Mouse (Mus musculus): ENCODE results near the gene Olfr688.

Olfr688 gene

DNA sequence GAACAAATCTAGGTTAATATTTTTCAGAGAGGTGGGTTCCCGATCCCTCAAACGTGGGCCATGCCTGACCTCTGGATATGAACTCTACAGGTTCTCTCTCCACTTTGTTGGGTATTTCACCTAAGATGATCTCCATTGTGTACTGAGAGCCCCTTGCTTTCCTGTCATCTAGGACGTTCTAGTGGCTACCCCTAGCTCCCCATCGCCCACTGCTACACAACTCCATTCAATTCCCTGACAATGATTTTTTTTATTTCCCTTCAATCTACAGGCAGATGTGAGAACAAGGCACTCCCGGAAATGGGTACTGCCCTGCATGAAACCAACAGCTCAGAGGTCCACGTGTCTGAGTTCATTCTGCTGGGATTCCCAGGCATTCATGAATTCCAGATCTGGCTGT lies at the start of gene Olfr688:
Gene Olfr688, plus strand, starts transcription at position 301 of the 400 bp plus-strand sequence.
- no peak for DNase-seq

DNA sequence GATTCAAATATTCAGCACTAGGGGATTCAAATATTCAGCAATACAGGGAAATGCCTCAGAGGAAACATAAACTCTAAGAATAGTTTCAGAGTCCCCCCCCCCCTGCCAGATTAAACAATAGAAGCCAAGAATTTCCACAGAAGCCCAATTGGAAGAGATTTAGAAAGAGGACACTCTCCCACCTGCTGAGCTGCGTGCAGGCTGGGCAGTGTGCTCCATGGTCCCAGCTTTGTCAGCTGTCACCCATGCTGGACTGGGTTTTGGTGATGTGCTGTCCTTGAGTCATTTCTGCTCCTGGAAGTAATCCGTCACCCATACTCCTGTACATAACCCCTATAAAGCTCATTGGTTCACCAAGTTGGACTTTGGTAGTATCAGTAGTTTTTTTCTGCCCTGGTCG lies 40.2 kb upstream of the Olfr688 start:
- DNase-seq = no peak

DNA sequence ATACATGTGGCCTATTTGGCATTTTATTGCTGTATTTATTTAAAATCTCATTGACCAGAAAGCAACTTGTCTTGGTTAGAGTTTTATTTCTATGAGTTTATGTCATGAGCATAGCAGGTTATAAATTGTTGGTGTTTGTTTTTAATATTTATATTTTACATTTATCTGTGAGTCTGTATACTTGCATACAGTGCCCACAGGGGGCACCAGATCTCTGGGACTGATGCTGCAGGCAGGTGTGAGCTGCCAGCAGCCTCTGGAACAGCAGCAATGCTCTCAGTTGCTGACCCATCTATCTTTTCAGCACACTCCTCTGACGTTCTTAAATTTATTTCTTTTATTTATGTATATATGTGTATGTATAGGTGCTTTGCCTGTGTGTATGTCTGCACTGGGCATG lies 39.7 kb upstream of the Olfr688 start:
- DNase-seq = no peak

DNA sequence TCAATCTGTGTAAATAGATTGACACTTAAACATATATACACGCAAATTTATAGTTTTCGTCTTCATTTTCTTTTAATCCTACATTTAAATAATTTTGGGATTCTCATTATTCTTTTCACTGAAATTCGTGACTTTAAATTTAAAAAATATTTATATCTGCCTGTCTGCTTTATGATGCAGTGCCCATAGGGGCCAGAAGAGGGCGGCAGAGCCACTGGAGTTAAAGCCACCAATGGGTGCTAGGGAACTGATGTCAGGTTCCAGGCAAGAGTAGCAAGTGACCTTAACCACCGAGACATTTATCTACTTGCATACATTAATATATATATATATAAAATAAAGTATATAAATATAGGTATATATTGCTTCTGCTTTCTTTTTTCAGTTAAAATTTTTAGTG lies 31.2 kb upstream of the Olfr688 start:
- DNase-seq = no peak

DNA sequence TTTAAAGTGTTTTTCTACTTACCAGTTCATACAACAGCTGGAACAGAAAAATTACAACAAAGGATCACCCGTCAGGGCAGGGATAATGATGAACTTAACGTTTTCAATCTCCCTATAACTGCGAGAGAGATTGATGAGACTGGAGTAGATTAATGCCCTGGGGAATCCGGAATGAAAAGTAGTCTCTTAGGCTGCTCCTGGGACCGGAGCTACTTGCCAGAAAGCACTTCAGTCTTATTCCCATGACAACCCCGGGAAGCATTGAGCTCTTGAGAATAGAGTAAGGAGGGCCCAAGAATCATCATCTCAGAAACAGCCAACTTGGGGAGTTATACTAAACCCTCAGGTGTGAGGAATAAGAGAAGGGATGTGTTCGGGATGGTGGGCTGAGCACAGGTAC lies 15.5 kb upstream of the Olfr688 start:
- DNase-seq = no peak

DNA sequence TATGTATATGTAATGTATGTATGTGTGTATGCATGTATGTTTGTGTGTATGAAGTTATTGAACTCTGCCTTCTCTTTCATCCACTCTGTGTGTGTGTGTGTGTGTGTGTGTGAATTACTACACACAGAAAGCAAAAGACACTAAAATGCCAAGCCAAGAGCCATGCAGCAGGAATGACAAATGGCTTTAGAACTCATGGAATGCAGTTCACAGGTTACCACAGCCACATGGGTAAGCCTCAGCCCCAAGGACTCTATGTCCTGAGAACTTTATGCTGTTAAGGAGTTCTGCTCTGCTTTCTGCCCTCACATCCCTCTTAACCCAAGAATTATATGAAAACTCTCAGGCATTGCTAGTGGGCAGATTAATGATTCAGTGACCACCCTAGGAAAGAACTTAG lies 2.2 kb downstream of the Olfr688 start:
- no peak for DNase-seq

DNA sequence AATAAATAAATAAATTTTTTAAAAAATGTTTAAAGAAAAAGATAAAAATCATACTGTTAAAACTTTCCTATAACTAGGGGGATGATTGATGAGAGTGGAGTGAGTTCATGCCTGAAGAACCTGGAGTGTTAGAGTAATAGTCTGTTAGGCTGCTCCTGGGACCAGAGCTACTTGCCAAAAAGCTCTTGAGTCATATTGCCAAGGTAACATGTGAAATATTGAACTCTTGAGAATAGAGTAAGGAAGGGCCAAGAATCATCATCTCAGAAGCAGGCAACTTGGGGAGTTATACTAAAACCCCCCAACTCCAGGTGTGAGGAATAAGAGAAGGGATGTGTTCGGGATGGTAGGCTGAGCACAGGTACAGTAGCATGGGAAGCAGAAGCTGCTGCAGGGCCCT lies 23.0 kb downstream of the Olfr688 start, which contains the start of gene Olfr689:
Gene Olfr689, plus strand, starts transcription at position 301 of the 400 bp plus-strand sequence.
- no peak for DNase-seq

DNA sequence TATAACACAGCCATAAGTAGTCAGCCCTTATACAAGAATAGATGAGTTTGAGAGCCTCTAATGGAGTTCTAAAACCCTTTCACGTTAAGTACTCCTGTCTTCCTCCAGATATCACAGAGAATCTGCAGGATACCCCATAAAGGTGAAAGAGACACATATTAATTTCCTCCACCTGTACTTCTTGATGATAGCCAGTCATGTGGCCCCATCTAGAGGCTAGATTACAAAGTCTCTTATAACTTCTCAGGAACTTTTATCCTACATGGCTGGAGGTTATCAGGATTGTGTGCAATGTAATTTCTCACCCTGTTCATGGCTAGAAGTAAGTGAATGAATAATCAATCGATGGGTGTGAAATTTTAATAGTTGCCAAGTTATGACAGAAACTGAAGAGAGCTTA lies 37.4 kb downstream of the Olfr688 start:
- DNase-seq = no peak

DNA sequence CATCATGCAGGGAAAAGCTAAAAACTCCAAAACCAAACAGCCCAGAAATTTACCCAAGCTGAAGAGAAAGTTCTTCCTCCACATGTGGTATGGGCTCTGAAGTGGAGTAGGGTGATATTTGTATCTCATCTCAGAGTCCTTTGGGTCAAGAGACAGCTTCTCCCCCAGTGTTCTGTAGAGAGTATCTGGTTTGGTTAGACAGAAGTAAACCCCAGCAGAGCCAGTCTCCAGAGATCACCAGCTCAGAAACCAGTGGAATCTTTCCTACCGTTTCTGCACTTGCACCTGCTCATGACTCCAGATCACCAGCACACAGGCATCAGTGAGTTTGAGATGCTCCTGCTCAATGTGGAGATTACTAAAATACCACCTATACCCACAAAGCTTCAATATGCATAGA lies 46.1 kb downstream of the Olfr688 start, which contains the start of gene Olfr690:
Gene Olfr690, minus strand, starts transcription at position 101 of the 400 bp plus-strand sequence.
- DNase-seq = no peak
